Mouse (Mus musculus) midbrain, postnatal 0 days (tissue): ENCODE data around the gene Irf8. TPM values are rescaled to one million over a fixed set of nuclear protein-coding genes. Genes with fewer than 3 reads are reported as not detected.

Experiments used
- ATAC-seq: fragments of 200-750 bp; cut with Nextera tagmentation; 2 replicates; pipeline ENCODE4 v1.8.0; 2017; ENCODE audit warnings: moderate number of reproducible peaks, mild to moderate bottlenecking, moderate TSS enrichment, moderate library complexity; ENCODE audit not compliant: low FRiP score
- DNase-seq: peaks from one replicate; pipeline ENCODE4 v3.0.0-alpha.2; 2015; ENCODE audit warnings: low spot score
- H3K27ac ChIP-seq: fragments of 300-500 bp; sonication (generic); 2 replicates; pipeline ENCODE4 v1.5.1; 2014; ENCODE audit warnings: low read depth, mild to moderate bottlenecking, low read length, mixed read lengths
- H3K27me3 ChIP-seq: fragments of 300-500 bp; sonication (generic); 2 replicates; pipeline ENCODE4 v1.6.1; 2014; ENCODE audit warnings: low read length, control low read depth, mixed read lengths; ENCODE audit not compliant: insufficient read depth
- H3K36me3 ChIP-seq: fragments of 300-500 bp; sonication (generic); 2 replicates; pipeline ENCODE4 v1.6.1; 2014; ENCODE audit warnings: low read length, control low read depth, mixed read lengths; ENCODE audit not compliant: insufficient read depth
- H3K4me1 ChIP-seq: fragments of 300-500 bp; sonication (generic); 2 replicates; pipeline ENCODE4 v1.6.1; 2014; ENCODE audit warnings: mild to moderate bottlenecking, control low read depth, antibody characterized with exemption, low read length, mixed read lengths; ENCODE audit not compliant: insufficient read depth
- H3K4me2 ChIP-seq: fragments of 300-500 bp; sonication (generic); 2 replicates; pipeline ENCODE4 v1.6.1; 2014; ENCODE audit warnings: low read depth, mild to moderate bottlenecking, low read length, mixed read lengths; ENCODE audit not compliant: poor library complexity, severe bottlenecking
- H3K4me3 ChIP-seq: fragments of 300-500 bp; sonication (generic); 2 replicates; pipeline ENCODE4 v1.5.1; 2014; ENCODE audit warnings: low read depth, mild to moderate bottlenecking, low read length, moderate library complexity
- H3K9ac ChIP-seq: fragments of 300-500 bp; sonication (generic); replicated peaks from 2 replicates; pipeline ENCODE4 v1.6.1; 2014; ENCODE audit warnings: mild to moderate bottlenecking, low read length, moderate library complexity, mixed read lengths; ENCODE audit not compliant: poor library complexity, severe bottlenecking
- H3K9me3 ChIP-seq: fragments of 300-500 bp; sonication (generic); 2 replicates; pipeline ENCODE4 v1.6.1; 2016; ENCODE audit warnings: low read length, control low read depth
- CTCF ChIP-seq: IDR thresholded peaks from 2 replicates; pipeline ENCODE4 v1.5.1; 2016; ENCODE audit warnings: antibody characterized with exemption, mild to moderate bottlenecking
- WGBS: fragments of 180-500 bp; shearing (Covaris S2); extraction: QIAGEN DNeasy Blood & Tissue Kit; methylation state at CpG from one replicate; pipeline ENCODE4 v1.1.7; 2014; 5-methylcytosine and 5-hydroxymethylcytosine counted together
- polyA plus RNA-seq: library from polyadenylated mRNA; unstranded; fragments of >200 nt; fragmentation: Nextera tagmentation; extraction: Ambion mirVana; gene quantifications from 2 replicates; pipeline ENCODE4 v1.2.1, GENCODE M21; 2015
- total RNA-seq: library from RNA; depleted of rRNA; stranded (reverse); fragments of >200 nt; gene quantifications from 2 replicates; pipeline ENCODE4 v1.2.3, GENCODE M21; 2014

Gene Irf8
- total and polyA plus RNA-seq, 2 experiments from 2014 or later, result 3.2 to 5.0 TPM

DNA sequence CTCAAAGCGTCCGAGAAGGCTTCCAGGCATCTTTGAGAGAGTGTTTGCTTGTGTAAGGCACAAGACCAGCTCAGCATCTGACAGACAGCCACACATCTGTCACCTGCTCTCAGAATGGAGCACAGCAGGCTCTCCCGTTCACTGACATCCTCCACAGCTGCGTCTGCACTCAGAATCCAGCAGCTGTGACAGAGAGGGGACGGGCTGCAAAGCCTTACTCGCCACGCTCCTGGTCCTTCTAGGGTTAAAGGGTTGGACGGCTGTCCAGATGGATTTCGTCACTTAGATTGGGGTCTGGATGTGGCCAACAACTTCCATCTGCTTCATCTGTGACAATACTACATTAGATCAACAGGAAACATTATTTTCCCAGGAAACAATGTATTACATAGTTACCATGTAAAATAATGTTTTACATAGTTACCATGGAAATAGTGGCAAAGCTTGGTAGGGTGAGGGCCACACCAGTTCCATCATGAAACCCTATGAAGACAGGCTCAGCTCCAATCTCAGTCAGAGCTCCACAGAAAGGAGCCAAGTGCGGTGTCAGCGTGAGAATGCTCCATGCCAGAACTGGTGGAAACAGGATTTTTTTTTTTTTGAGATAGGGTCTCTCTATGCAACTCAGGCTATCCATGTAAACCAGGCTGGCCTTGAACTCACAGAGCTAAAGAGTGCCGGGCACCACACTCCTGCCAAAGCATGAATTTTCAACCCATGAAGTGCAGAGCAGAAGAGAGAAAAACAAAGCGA lies 39.6 kb upstream of the Irf8 start:
- no peaks in the 10 kb centered on the region for H3K36me3 ChIP-seq
- WGBS, result 42% methylated on average over 13 of the region's 13 CpGs
- no peaks in the 10 kb centered on the region for H3K9me3 ChIP-seq
- H3K4me2 ChIP-seq, result no peak overlapping the region
- ATAC-seq (no peak), DNase-seq (peak; percentile 66)
- H3K9ac ChIP-seq, result no peak overlapping the region
- no peaks in the 10 kb centered on the region for H3K27me3 ChIP-seq
- 0 out of 2 replicates have a peak, but pooled peaks cover 6% of the 10 kb centered on the region for H3K4me1 ChIP-seq
- H3K27ac ChIP-seq, result no peak overlapping the region
- no peak for TF ChIP-seq CTCF
- H3K4me3 ChIP-seq, result no peak overlapping the region

DNA sequence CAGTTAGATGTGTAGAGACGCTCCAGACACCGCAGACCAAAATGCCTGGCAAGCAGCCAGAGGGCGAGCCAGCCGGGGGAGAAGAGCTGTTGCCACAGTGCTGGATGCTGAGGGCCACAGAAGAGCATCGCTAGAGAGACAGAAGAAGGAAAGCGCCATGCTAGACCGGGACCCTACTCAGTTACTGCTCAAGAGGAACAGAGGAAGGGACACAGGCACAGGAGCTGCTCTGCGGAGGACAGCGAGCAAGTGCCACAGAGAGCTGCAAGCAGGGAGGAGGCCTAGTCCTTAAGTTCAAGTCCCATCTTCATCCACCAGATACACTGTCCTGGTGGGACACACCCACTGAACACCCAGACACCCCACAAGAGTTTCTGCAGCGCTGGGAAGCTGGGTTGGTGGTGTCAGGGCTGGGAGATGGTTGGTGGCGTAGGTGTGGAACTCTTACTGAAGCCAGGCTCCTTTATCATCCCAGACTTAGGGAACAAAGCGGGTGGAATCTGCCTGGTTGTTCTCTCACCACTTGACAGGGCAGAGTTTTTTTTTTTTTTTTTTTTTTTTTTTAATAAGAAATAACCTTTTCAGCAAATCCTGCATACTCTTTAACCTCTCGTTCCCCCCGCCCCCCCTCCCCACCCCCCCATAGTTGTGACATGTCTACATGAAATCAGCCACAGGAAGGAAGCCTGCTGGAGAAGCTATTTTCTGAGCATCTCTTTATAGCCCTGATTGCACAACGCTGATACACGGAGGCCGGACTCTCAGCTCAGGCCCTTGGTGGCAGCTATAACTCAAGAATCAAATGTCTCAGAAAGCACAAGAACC lies 38.8 kb upstream of the Irf8 start:
- H3K4me2 ChIP-seq, result no peak overlapping the region
- DNase-seq, result peak; percentile 40
- H3K4me1 ChIP-seq, result 0 out of 2 replicates have a peak, but pooled peaks cover 6% of the 10 kb centered on the region
- no peaks in the 10 kb centered on the region for H3K27me3 ChIP-seq
- no peaks in the 10 kb centered on the region for H3K36me3 ChIP-seq
- no peak for ATAC-seq
- WGBS, result 74% methylated on average over 17 of the region's 17 CpGs
- no peak overlapping the region for H3K27ac ChIP-seq
- TF ChIP-seq CTCF, result no peak
- no peak overlapping the region for H3K4me3 ChIP-seq
- H3K9me3 ChIP-seq, result no peaks in the 10 kb centered on the region
- no peak overlapping the region for H3K9ac ChIP-seq

GRCm38 (mm10) chr8:120697979-120698272 lies 38.2 kb upstream of the Irf8 start:
- H3K4me1 ChIP-seq, result 0 out of 2 replicates have a peak, but pooled peaks cover 6% of the 10 kb centered on the region
- no peaks in the 10 kb centered on the region for H3K27me3 ChIP-seq
- H3K9ac ChIP-seq, result no peak overlapping the region
- ATAC-seq (no peak), DNase-seq (no peak)
- no peak overlapping the region for H3K4me2 ChIP-seq
- no peaks in the 10 kb centered on the region for H3K9me3 ChIP-seq
- peak; percentile 53 for TF ChIP-seq CTCF
- no peak overlapping the region for H3K27ac ChIP-seq
- H3K36me3 ChIP-seq, result no peaks in the 10 kb centered on the region
- H3K4me3 ChIP-seq, result no peak overlapping the region

DNA sequence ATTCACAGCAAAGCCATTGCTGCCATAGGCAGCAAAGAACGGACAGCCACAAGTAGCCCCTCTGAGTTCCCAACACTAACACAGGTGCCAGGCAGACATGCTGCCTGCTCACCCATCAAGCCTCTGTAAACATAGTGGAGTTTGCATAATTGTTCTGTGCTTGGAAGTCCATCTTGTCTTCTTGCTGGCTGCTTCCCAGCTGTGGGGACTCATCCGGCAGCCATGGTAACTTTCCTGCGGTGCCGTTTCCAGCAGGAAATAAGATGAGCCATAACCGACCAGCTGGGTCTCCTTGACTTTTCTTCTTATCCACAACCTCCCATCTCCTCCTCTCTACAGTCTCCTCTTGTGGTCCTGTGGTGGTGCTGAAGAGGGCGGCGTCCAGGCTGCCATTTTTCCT lies 37.7 kb upstream of the Irf8 start:
- Histone ChIP-seq H3K27ac (no peak overlapping the region), H3K27me3 (no peaks in the 10 kb centered on the region), H3K36me3 (no peaks in the 10 kb centered on the region), H3K9ac (no peak overlapping the region), H3K4me2 (no peak overlapping the region), H3K9me3 (no peaks in the 10 kb centered on the region), H3K4me3 (no peak overlapping the region), H3K4me1 (0 out of 2 replicates have a peak, but pooled peaks cover 6% of the 10 kb centered on the region)
- DNase-seq, result no peak
- WGBS, result 87% methylated on average over 7 of the region's 7 CpGs
- ATAC-seq, result no peak
- TF ChIP-seq CTCF, result no peak

- H3K27ac ChIP-seq, result no peak overlapping the region
- no peaks in the 10 kb centered on the region for H3K36me3 ChIP-seq
- ATAC-seq (no peak), DNase-seq (no peak)
- no peaks in the 10 kb centered on the region for H3K9me3 ChIP-seq
- H3K4me2 ChIP-seq, result no peak overlapping the region
- 81% methylated on average over 6 of the region's 6 CpGs for WGBS
- no peak overlapping the region for H3K9ac ChIP-seq
- no peak for TF ChIP-seq CTCF
- H3K4me3 ChIP-seq, result no peak overlapping the region
- no peaks in the 10 kb centered on the region for H3K27me3 ChIP-seq
- 0 out of 2 replicates have a peak, but pooled peaks cover 6% of the 10 kb centered on the region for H3K4me1 ChIP-seq
Observed at GRCm38 (mm10) chr8:120699079-120699478, 37.1 kb upstream of the Irf8 start.

GRCm38 (mm10) chr8:120699565-120699964 lies 36.6 kb upstream of the Irf8 start:
- WGBS, result 71% methylated on average over 2 of the region's 2 CpGs
- no peak overlapping the region for H3K4me2 ChIP-seq
- no peak for ATAC-seq

More at GRCm38 (mm10) chr8:120699565-120699964, 36.6 kb upstream of the Irf8 start:
- H3K4me1 ChIP-seq, result 0 out of 2 replicates have a peak, but pooled peaks cover 6% of the 10 kb centered on the region
- no peak for DNase-seq
- no peak for TF ChIP-seq CTCF
- H3K27ac ChIP-seq, result no peak overlapping the region
- H3K27me3 ChIP-seq, result no peaks in the 10 kb centered on the region
- H3K4me3 ChIP-seq, result no peak overlapping the region
- H3K9me3 ChIP-seq, result no peaks in the 10 kb centered on the region
- no peak overlapping the region for H3K9ac ChIP-seq
- H3K36me3 ChIP-seq, result no peaks in the 10 kb centered on the region
